13 mouse cellular contexts compared by ENCODE assay signal in the genomic region with DNA sequence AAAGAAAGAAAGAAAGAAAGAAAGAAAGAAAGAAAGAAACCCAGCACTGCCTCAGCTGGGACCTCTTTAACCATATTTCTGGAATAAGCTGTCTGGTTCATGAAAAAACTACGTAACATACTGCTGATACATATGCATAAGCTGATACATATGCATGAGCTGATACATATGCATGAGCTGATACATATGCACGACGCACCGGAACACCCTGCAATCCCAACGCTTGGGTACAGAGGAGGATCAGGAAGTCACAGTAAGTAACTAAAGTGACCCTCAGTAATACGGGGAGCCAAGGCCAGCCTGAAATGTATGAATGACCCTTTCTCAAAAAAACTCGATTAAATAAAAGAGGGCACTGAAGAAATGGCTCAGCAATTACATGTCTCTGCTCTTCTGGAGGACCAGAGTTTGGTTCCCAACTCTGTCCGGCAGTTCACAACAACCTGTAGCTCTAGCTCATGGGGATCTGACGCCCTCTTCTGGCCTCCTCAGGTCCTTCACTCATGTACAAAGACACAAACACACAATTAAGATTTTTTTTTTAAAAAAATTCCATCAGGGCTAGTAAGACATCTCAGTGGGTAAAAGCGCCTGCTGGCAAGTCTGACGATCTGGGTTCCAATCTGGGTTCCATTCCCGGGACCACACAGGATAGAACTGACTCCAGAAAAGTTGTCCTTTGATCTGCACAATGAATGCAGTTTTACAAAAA. TPM values are rescaled to one million over a fixed set of nuclear protein-coding genes. Genes with fewer than 3 reads are reported as not detected.
A peak's percentile ranks its signal among the peaks of the same experiment; 100 is the strongest.
DNase-seq lines count a peak whose midpoint lies in the region; ATAC-seq lines count a peak whose summit lies in the region.
"Had no signal": no experiment of that assay in that cellular context is flagged by ENCODE, and none has a peak within 500 bp of the region (broad histone marks: within the 10 kb centered on the region; RNA-seq: fewer than 3 reads in every experiment).

No protein-coding gene starts in this region.

- H3K9ac ChIP-seq in midbrain, embryonic 11.5 days (ENCODE audit: low read length), result no peak overlapping the region
- no peak overlapping the region for H3K9ac ChIP-seq in forebrain, embryonic 16.5 days (replicated peaks; ENCODE audit: low read depth, low read length)

- no peaks in the 10 kb centered on the region for H3K36me3 ChIP-seq in midbrain, embryonic 11.5 days (ENCODE audit: control insufficient read depth, insufficient read depth, low read length)
- H3K36me3 ChIP-seq in midbrain, embryonic 10.5 days, result peaks cover 10% of the 10 kb centered on the region
- no peaks in the 10 kb centered on the region for H3K36me3 ChIP-seq in forebrain, embryonic 16.5 days (ENCODE audit: control insufficient read depth, insufficient read depth)

- no peak overlapping the region for H3K27ac ChIP-seq in midbrain, embryonic 11.5 days (ENCODE audit: low read depth, low read length)
- no peak overlapping the region for H3K27ac ChIP-seq in midbrain, embryonic 10.5 days (replicated peaks)
- H3K27ac ChIP-seq in forebrain, embryonic 16.5 days (ENCODE audit: low read length), result no peak overlapping the region; the same call in 1 of the 2 replicates
- H3K27ac ChIP-seq: embryonic facial prominence, embryonic 12.5 days had no signal

- no peaks in the 10 kb centered on the region for H3K4me1 ChIP-seq in midbrain, embryonic 11.5 days (ENCODE audit: control insufficient read depth, insufficient read depth, low read length)
- H3K4me1 ChIP-seq in midbrain, embryonic 10.5 days, result peaks cover 18% of the 10 kb centered on the region
- H3K4me1 ChIP-seq in forebrain, embryonic 16.5 days (replicated peaks; ENCODE audit: control insufficient read depth, insufficient read depth, low read length), result peaks cover 29% of the 10 kb centered on the region

- ATAC-seq in midbrain, embryonic 11.5 days (ENCODE audit: low FRiP score), result no peak
- peak; percentile 61 for ATAC-seq in forebrain, embryonic 16.5 days

- WGBS in midbrain, embryonic 11.5 days, result 76% methylated on average over 12 of the region's 12 CpGs
- WGBS in midbrain, embryonic 10.5 days, result 87% methylated on average over 12 of the region's 12 CpGs
- 50% methylated on average over 12 of the region's 12 CpGs for WGBS in forebrain, embryonic 16.5 days

- no peak overlapping the region for H3K4me3 ChIP-seq in midbrain, embryonic 11.5 days (ENCODE audit: low read depth, low read length)
- H3K4me3 ChIP-seq in midbrain, embryonic 10.5 days, result no peak overlapping the region
- H3K4me3 ChIP-seq in forebrain, embryonic 16.5 days (replicated peaks; ENCODE audit: low read length), result peak overlapping the region; percentile 11; the same call in 1 of the 2 replicates

- H3K9me3 ChIP-seq in midbrain, embryonic 11.5 days (ENCODE audit: control insufficient read depth, low read length), result no peaks in the 10 kb centered on the region
- no peaks in the 10 kb centered on the region for H3K9me3 ChIP-seq in midbrain, embryonic 10.5 days (replicated peaks)
- no peaks in the 10 kb centered on the region for H3K9me3 ChIP-seq in forebrain, embryonic 16.5 days (ENCODE audit: control insufficient read depth, low read length)
- H3K9me3 ChIP-seq: embryonic facial prominence, embryonic 12.5 days had no signal

- intact Hi-C loops in heart, postnatal 14 days (cut with DNase I), result loop anchor here (2.0 to 5.0 kb wide), 2 partner anchors 118 to 223 kb away; a partner anchor contains a TSS

- H3K4me2 ChIP-seq in midbrain, embryonic 11.5 days, result no peak overlapping the region
- H3K4me2 ChIP-seq in forebrain, embryonic 16.5 days (ENCODE audit: low read length), result peak overlapping the region; percentile 26; the same call in 1 of the 2 replicates

- no peaks in the 10 kb centered on the region for H3K27me3 ChIP-seq in midbrain, embryonic 11.5 days (ENCODE audit: control insufficient read depth, insufficient read depth, low read length)
- no peaks in the 10 kb centered on the region for H3K27me3 ChIP-seq in midbrain, embryonic 10.5 days (ENCODE audit: low read depth, poor library complexity, severe bottlenecking)
- H3K27me3 ChIP-seq in forebrain, embryonic 16.5 days (replicated peaks; ENCODE audit: control insufficient read depth, insufficient read depth, low read length), result no peaks in the 10 kb centered on the region
- H3K27me3 ChIP-seq: embryonic facial prominence, embryonic 12.5 days had no signal

- peak; percentile 78 for DNase-seq in heart, adult 11 months
- DNase-seq in heart, postnatal 14 days, result no peak
- DNase-seq in midbrain, embryonic 11.5 days (ENCODE audit: low spot score, missing footprints), result peak; percentile 90
- no peak for DNase-seq in midbrain, embryonic 10.5 days (ENCODE audit: low spot score)
- no peak for DNase-seq in cerebellum, adult 18-20 months
- DNase-seq in MN1 (ENCODE audit: low spot score), result no peak
- no peak for DNase-seq in thymus, postnatal 36 days
- DNase-seq: cerebellum, adult 9-10 months; kidney, postnatal 14 days; left cerebral cortex, postnatal 4 days; retina, postnatal 1 day had no signal

RNA-seq across cellular contexts. Expression of a gene that starts 1.4 kb away (rescaled TPM):
- 1,000 to 10,000 TPM; 1,039 to 1,112 TPM for total RNA-seq in heart, postnatal 14 days (2021)
- polyA plus RNA-seq in midbrain, embryonic 11.5 days (2014; fragmentation: Nextera tagmentation; extraction: Ambion mirVana), result 20.0 and 20.9 TPM in 2 replicates
- 21.0 and 22.1 TPM in 2 replicates for polyA plus RNA-seq in midbrain, embryonic 10.5 days (2016; fragmentation: Nextera tagmentation; extraction: Ambion mirVana)
- polyA plus RNA-seq in forebrain, embryonic 16.5 days (2015; fragmentation: Nextera tagmentation; extraction: Ambion mirVana), result 45.2 and 48.8 TPM in 2 replicates

RNA-seq across cellular contexts. Expression of a gene that starts 19.4 kb away (rescaled TPM):
- total RNA-seq in heart, postnatal 14 days (2021), result 1 to 10 TPM; 3.0 to 3.1 TPM
- 18.2 and 18.9 TPM in 2 replicates for polyA plus RNA-seq in midbrain, embryonic 11.5 days (2014; fragmentation: Nextera tagmentation; extraction: Ambion mirVana)
- 28.0 and 32.6 TPM in 2 replicates for polyA plus RNA-seq in midbrain, embryonic 10.5 days (2016; fragmentation: Nextera tagmentation; extraction: Ambion mirVana)
- 13.2 and 14.9 TPM in 2 replicates for polyA plus RNA-seq in forebrain, embryonic 16.5 days (2015; fragmentation: Nextera tagmentation; extraction: Ambion mirVana)

RNA-seq across cellular contexts. Expression of a gene that starts 54.3 kb away (rescaled TPM):
- total RNA-seq in heart, postnatal 14 days (2021), result 10 to 100 TPM; 20.8 to 23.0 TPM
- polyA plus RNA-seq in midbrain, embryonic 11.5 days (2014; fragmentation: Nextera tagmentation; extraction: Ambion mirVana), result 16.6 and 27.2 TPM in 2 replicates
- 23.0 and 23.6 TPM in 2 replicates for polyA plus RNA-seq in midbrain, embryonic 10.5 days (2016; fragmentation: Nextera tagmentation; extraction: Ambion mirVana)
- polyA plus RNA-seq in forebrain, embryonic 16.5 days (2015; fragmentation: Nextera tagmentation; extraction: Ambion mirVana), result 10.8 and 12.1 TPM in 2 replicates

Comparison
In these comparisons a context has a peak if more than half of its experiments do, and no peak if none do; other contexts are left out.
1. DNase-seq: peak in heart, adult 11 months (single experiment) and midbrain, embryonic 11.5 days (single experiment); none in heart, postnatal 14 days (0 of 2), midbrain, embryonic 10.5 days (single experiment), cerebellum, adult 18-20 months (0 of 2), MN1 (single experiment) and thymus, postnatal 36 days (0 of 2).